Mouse (Mus musculus) 416B (cell line): ENCODE data around the gene Agpat4.

Experiments
- DNase-seq: peaks from one replicate; pipeline ENCODE4 v3.0.0; 2011; ENCODE audit warnings: low read depth

Agpat4 gene

GRCm38 (mm10) chr17:12160984-12161764 is 42.7 kb downstream of the Agpat4 start:
- no peak for DNase-seq

GRCm38 (mm10) chr17:12161877-12162276 is 43.4 kb downstream of the Agpat4 start:
- DNase-seq, result no peak

- no peak for DNase-seq
Measured at GRCm38 (mm10) chr17:12162824-12163223, 44.3 kb downstream of the Agpat4 start.

GRCm38 (mm10) chr17:12163403-12163802 is 44.9 kb downstream of the Agpat4 start:
- DNase-seq, result no peak

GRCm38 (mm10) chr17:12163903-12164302 is 45.4 kb downstream of the Agpat4 start:
- no peak for DNase-seq

- DNase-seq, result no peak
Measured at GRCm38 (mm10) chr17:12164507-12164906, 46.0 kb downstream of the Agpat4 start.

- DNase-seq, result no peak
Measured at GRCm38 (mm10) chr17:12165009-12165695, 46.6 kb downstream of the Agpat4 start.

GRCm38 (mm10) chr17:12165701-12166100 is 47.2 kb downstream of the Agpat4 start:
- DNase-seq, result no peak

- no peak for DNase-seq
Measured at GRCm38 (mm10) chr17:12168536-12168935, 50.0 kb downstream of the Agpat4 start.

GRCm38 (mm10) chr17:12169326-12169836 is 50.9 kb downstream of the Agpat4 start:
- DNase-seq, result no peak

GRCm38 (mm10) chr17:12170791-12171497 is 52.4 kb downstream of the Agpat4 start:
- peak; percentile 44 for DNase-seq

- DNase-seq, result no peak
Measured at GRCm38 (mm10) chr17:12171666-12172065, 53.2 kb downstream of the Agpat4 start.

- DNase-seq, result peak; percentile 9
Measured at GRCm38 (mm10) chr17:12174221-12174620, 55.7 kb downstream of the Agpat4 start.

GRCm38 (mm10) chr17:12174896-12175295 is 56.4 kb downstream of the Agpat4 start:
- DNase-seq, result peak; percentile 6

- no peak for DNase-seq
Measured at GRCm38 (mm10) chr17:12175626-12176025, 57.1 kb downstream of the Agpat4 start.

- DNase-seq, result no peak
Measured at GRCm38 (mm10) chr17:12179339-12179738, 60.8 kb downstream of the Agpat4 start.

GRCm38 (mm10) chr17:12179766-12180165 is 61.3 kb downstream of the Agpat4 start:
- DNase-seq, result no peak

GRCm38 (mm10) chr17:12182702-12183485 is 64.4 kb downstream of the Agpat4 start:
- no peak for DNase-seq

GRCm38 (mm10) chr17:12184283-12184682 is 65.8 kb downstream of the Agpat4 start:
- DNase-seq, result no peak

- DNase-seq, result no peak
Measured at GRCm38 (mm10) chr17:12185855-12186254, 67.4 kb downstream of the Agpat4 start.

GRCm38 (mm10) chr17:12186341-12186740 is 67.8 kb downstream of the Agpat4 start:
- DNase-seq, result no peak

- DNase-seq, result no peak
Measured at GRCm38 (mm10) chr17:12187782-12188181, 69.3 kb downstream of the Agpat4 start.
